ENCODE assay signal across 23 mouse cellular contexts in genomic region chr16:31495769-31496168, GRCm38 (mm10).
DNase-seq lines count a peak whose midpoint lies in the region; ATAC-seq and TF ChIP-seq lines count a peak whose summit lies in the region.
"Had no signal": no experiment of that assay in that cellular context is flagged by ENCODE, and none has a peak within 500 bp of the region (broad histone marks: within the 10 kb centered on the region; RNA-seq: fewer than 3 reads in every experiment).

No protein-coding gene starts in this region.

- TF ChIP-seq POLR2A in MEL (IDR thresholded peaks at IDR 0.05; ENCODE audit: control insufficient read depth in 1 of 2, insufficient read depth in 1 of 2, low read depth in 1 of 2, low read length in 2 of 2, poor library complexity in 1 of 2) = no peak

- no peak overlapping the region for H3K4me3 ChIP-seq in heart, embryonic 13.5 days
- H3K4me3 ChIP-seq in MEL (ENCODE audit: control insufficient read depth in 1 of 2, insufficient read depth in 1 of 2, low read depth in 2 of 2, low read length in 2 of 2) = peak overlapping the region; percentile 20 to 42; a peak in 3 of 4 replicates
- H3K4me3 ChIP-seq: embryonic facial prominence, embryonic 12.5 days; embryonic facial prominence, embryonic 15.5 days; forebrain, embryonic 13.5 days; heart, adult 2 months; heart, embryonic 15.5 days; hindbrain, embryonic 10.5 days had no signal

- no peak for ATAC-seq in heart, embryonic 13.5 days (ENCODE audit: extremely low read depth, insufficient number of reproducible peaks, low FRiP score, low TSS enrichment)
- ATAC-seq: forebrain, embryonic 13.5 days; forebrain, embryonic 16.5 days; hindbrain, postnatal 0 days; inflammation-experienced regulatory T-cells, adult 6 months; intestine, embryonic 16.5 days had no signal

- H3K9ac ChIP-seq in heart, embryonic 13.5 days = no peak overlapping the region
- no peak overlapping the region for H3K9ac ChIP-seq in MEL (ENCODE audit: control insufficient read depth, low read depth, low read length, poor library complexity, severe bottlenecking)
- H3K9ac ChIP-seq: embryonic facial prominence, embryonic 12.5 days; embryonic facial prominence, embryonic 15.5 days; forebrain, embryonic 13.5 days; heart, embryonic 15.5 days had no signal

- H3K4me2 ChIP-seq in heart, embryonic 13.5 days = no peak overlapping the region
- H3K4me2 ChIP-seq: embryonic facial prominence, embryonic 12.5 days; embryonic facial prominence, embryonic 15.5 days; forebrain, embryonic 13.5 days; heart, embryonic 11.5 days; heart, embryonic 15.5 days had no signal

- H3K4me1 ChIP-seq in heart, embryonic 13.5 days = peaks cover 34% of the 10 kb centered on the region
- H3K4me1 ChIP-seq in MEL (ENCODE audit: control insufficient read depth in 1 of 2, insufficient read depth in 2 of 2, low read length in 2 of 2) = peaks cover 2 to 8% of the 10 kb centered on the region in 2 experiments; a peak in 3 of 4 replicates

- H3K36me3 ChIP-seq in heart, embryonic 13.5 days = no peaks in the 10 kb centered on the region
- H3K36me3 ChIP-seq in MEL (ENCODE audit: control insufficient read depth in 1 of 2, insufficient read depth in 2 of 2, low read length in 2 of 2) = peaks cover 0 to 8% of the 10 kb centered on the region in 2 experiments; a peak in 2 of 4 replicates
- H3K36me3 ChIP-seq: embryonic facial prominence, embryonic 12.5 days; embryonic facial prominence, embryonic 15.5 days; heart, embryonic 15.5 days; hindbrain, embryonic 10.5 days had no signal

- no peaks in the 10 kb centered on the region for H3K27me3 ChIP-seq in heart, embryonic 13.5 days (replicated peaks)
- H3K27me3 ChIP-seq in MEL (ENCODE audit: control insufficient read depth in 1 of 2, insufficient read depth in 2 of 2, low read length in 2 of 2) = peaks cover 0 to 3% of the 10 kb centered on the region in 2 experiments; a peak in 1 of 4 replicates
- H3K27me3 ChIP-seq: embryonic facial prominence, embryonic 12.5 days; embryonic facial prominence, embryonic 15.5 days; heart, embryonic 15.5 days had no signal

- no peak for TF ChIP-seq RAD21 in MEL (IDR thresholded peaks at IDR 0.05; ENCODE audit: low read depth, low read length)

- WGBS in heart, embryonic 13.5 days = 63% methylated on average over 9 of the region's 9 CpGs

- no peaks in the 10 kb centered on the region for H3K79me2 ChIP-seq in MEL (ENCODE audit: control insufficient read depth, insufficient read depth, low read length, poor library complexity)

- no peak for TF ChIP-seq EP300 in MEL (IDR thresholded peaks at IDR 0.05; ENCODE audit: low read depth in 1 of 2, low read length in 2 of 2)

- no peaks in the 10 kb centered on the region for H3K9me3 ChIP-seq in heart, embryonic 13.5 days
- no peaks in the 10 kb centered on the region for H3K9me3 ChIP-seq in MEL (replicated peaks; ENCODE audit: insufficient read depth, low read length)
- H3K9me3 ChIP-seq: embryonic facial prominence, embryonic 12.5 days; embryonic facial prominence, embryonic 15.5 days; forebrain, embryonic 13.5 days; heart, embryonic 15.5 days; hindbrain, embryonic 10.5 days had no signal

- DNase-seq in heart, adult 9 months (ENCODE audit: low spot score in 2 of 2) = no peak
- DNase-seq in 3T3-L1 (ENCODE audit: low read depth, low spot score) (peak; percentile 54), MEL (ENCODE audit: low read depth, low spot score) (peak; percentile 21)
- DNase-seq in layer of hippocampus, adult 8-10 months (ENCODE audit: low spot score in 2 of 2) = no peak
- no peak for DNase-seq in lung, postnatal 14 days
- DNase-seq: cerebellum, adult 11 months; gastrocnemius, postnatal 10 days; gastrocnemius, postnatal 36 days; heart, adult 2 months; heart, postnatal 10 days; heart, postnatal 36 days; kidney, adult 18-20 months had no signal

- no peak for TF ChIP-seq CTCF in MEL (IDR thresholded peaks at IDR 0.05 in 2 of 3, conservative IDR thresholded peaks at IDR 0.05 in 1 of 3; ENCODE audit: control insufficient read depth in 1 of 3, insufficient read depth in 1 of 3, low read depth in 2 of 3, low read length in 3 of 3, poor library complexity in 1 of 3, severe bottlenecking in 1 of 3)

- H3K27ac ChIP-seq in heart, embryonic 13.5 days (replicated peaks) = 0 out of 2 replicates have a peak overlapping the region, but pooled peaks have one; percentile 28
- no peak overlapping the region for H3K27ac ChIP-seq in MEL (ENCODE audit: control insufficient read depth, low read depth, low read length)
- H3K27ac ChIP-seq: embryonic facial prominence, embryonic 12.5 days; embryonic facial prominence, embryonic 15.5 days; forebrain, embryonic 13.5 days; heart, adult 2 months; heart, embryonic 15.5 days; hindbrain, postnatal 0 days had no signal

TF ChIP-seq in MEL, 35 proteins besides CTCF, POLR2A, EP300 and RAD21:
- TF ChIP-seq MEF2A (IDR thresholded peaks at IDR 0.05; ENCODE audit: extremely low read depth, insufficient replicate concordance, low read depth, low read length, poor library complexity, severe bottlenecking) (no peak), POLR2AphosphoS2 (IDR thresholded peaks at IDR 0.05; ENCODE audit: low read length) (no peak), E2F4 (IDR thresholded peaks at IDR 0.05; ENCODE audit: borderline replicate concordance, low read depth, low read length) (no peak), TAL1 (IDR thresholded peaks at IDR 0.05; ENCODE audit: low read length) (no peak), CHD2 (IDR thresholded peaks at IDR 0.05; ENCODE audit: low read length) (no peak), USF2 (IDR thresholded peaks at IDR 0.05; ENCODE audit: borderline replicate concordance in 1 of 2, insufficient read depth in 1 of 2, low read depth in 1 of 2, low read length in 2 of 2) (no peak), NRF1 (IDR thresholded peaks at IDR 0.05; ENCODE audit: insufficient read depth, low read depth, low read length, poor library complexity, severe bottlenecking) (no peak), POLR2AphosphoS5 (IDR thresholded peaks at IDR 0.05; ENCODE audit: borderline replicate concordance, low read depth, low read length) (no peak), HCFC1 (IDR thresholded peaks at IDR 0.05; ENCODE audit: low read depth, low read length) (no peak), JUND (IDR thresholded peaks at IDR 0.05; ENCODE audit: low read depth, low read length) (no peak), GABPA (IDR thresholded peaks at IDR 0.05; ENCODE audit: low read depth, low read length) (no peak), CHD1 (IDR thresholded peaks at IDR 0.05; ENCODE audit: low read depth, low read length) (no peak), ZKSCAN1 (IDR thresholded peaks at IDR 0.05; ENCODE audit: low read depth, low read length) (no peak), USF1 (IDR thresholded peaks at IDR 0.05; ENCODE audit: low read depth, low read length) (no peak), NELFE (IDR thresholded peaks at IDR 0.05; ENCODE audit: low read depth, low read length) (no peak), KAT2A (conservative IDR thresholded peaks at IDR 0.05; ENCODE audit: low read depth, low read length) (no peak), ZMIZ1 (IDR thresholded peaks at IDR 0.05; ENCODE audit: low read depth, low read length) (no peak), UBTF (IDR thresholded peaks at IDR 0.05; ENCODE audit: borderline replicate concordance, insufficient read depth, low read depth, low read length) (no peak), MAZ (IDR thresholded peaks at IDR 0.05; ENCODE audit: low read depth, low read length) (no peak), SMC3 (IDR thresholded peaks at IDR 0.05; ENCODE audit: low read depth, low read length) (no peak), MXI1 (IDR thresholded peaks at IDR 0.05; ENCODE audit: low read depth, low read length) (no peak), TCF12 (IDR thresholded peaks at IDR 0.05; ENCODE audit: low read depth, low read length) (0 out of 2 replicates have a peak, but pooled peaks have one; percentile 5), RCOR1 (IDR thresholded peaks at IDR 0.05; ENCODE audit: low read depth, low read length) (no peak), ZC3H11A (IDR thresholded peaks at IDR 0.05; ENCODE audit: low read depth, low read length) (no peak), MYC (IDR thresholded peaks at IDR 0.05; ENCODE audit: low read depth, low read length) (0 out of 2 replicates have a peak, but pooled peaks have one; percentile 47), BHLHE40 (IDR thresholded peaks at IDR 0.05; ENCODE audit: borderline replicate concordance, low read depth, low read length) (no peak), TBP (IDR thresholded peaks at IDR 0.05; ENCODE audit: low read depth, low read length) (no peak), MAX (IDR thresholded peaks at IDR 0.05; ENCODE audit: low read length) (0 out of 2 replicates have a peak, but pooled peaks have one; percentile 4), GATA1 (IDR thresholded peaks at IDR 0.05; ENCODE audit: low read depth, low read length) (peak; percentile 40; the same call in 1 of the 2 replicates), ELF1 (IDR thresholded peaks at IDR 0.05; ENCODE audit: low read depth, low read length) (no peak)

Comparison
In these comparisons a context has a peak if more than half of its experiments do, and no peak if none do; other contexts are left out.
1. DNase-seq: peak in 3T3-L1 (single experiment) and MEL (single experiment); none in heart, adult 9 months (0 of 2), layer of hippocampus, adult 8-10 months (0 of 2) and lung, postnatal 14 days (single experiment).